Mouse (Mus musculus) liver, embryonic 12.5 days (tissue): ENCODE measurements around the gene Olfr1052. TPM values are rescaled to one million over a fixed set of nuclear protein-coding genes. Genes with fewer than 3 reads are reported as not detected.
"Not testable (repeated sequence)": the region's sequence is repeated elsewhere in the genome, so short reads cannot be mapped to it uniquely, and the experiment has no call there.

Source experiments
- ATAC-seq: fragments of 200-750 bp; cut with Nextera tagmentation; 2 replicates; pipeline ENCODE4 v1.8.0; 2017; ENCODE audit warnings: moderate number of reproducible peaks, mild to moderate bottlenecking, moderate library complexity
- H3K27ac ChIP-seq: fragments of 300-500 bp; sonication (generic); 2 replicates; pipeline ENCODE4 v1.5.1; 2016; ENCODE audit warnings: mild to moderate bottlenecking
- H3K27me3 ChIP-seq: fragments of 300-500 bp; sonication (generic); replicated peaks from 2 replicates; pipeline ENCODE4 v1.6.1; 2016; ENCODE audit warnings: mild to moderate bottlenecking, moderate library complexity
- H3K36me3 ChIP-seq: fragments of 300-500 bp; sonication (generic); 2 replicates; pipeline ENCODE4 v1.6.1; 2016; ENCODE audit warnings: mild to moderate bottlenecking, moderate library complexity
- H3K4me1 ChIP-seq: fragments of 300-500 bp; sonication (generic); 2 replicates; pipeline ENCODE4 v1.6.1; 2016
- H3K4me2 ChIP-seq: fragments of 300-500 bp; sonication (generic); 2 replicates; pipeline ENCODE4 v1.6.1; 2016; ENCODE audit warnings: mild to moderate bottlenecking, moderate library complexity
- H3K4me3 ChIP-seq: fragments of 300-500 bp; sonication (generic); 2 replicates; pipeline ENCODE4 v1.5.1; 2016; ENCODE audit warnings: mild to moderate bottlenecking, moderate library complexity
- H3K9ac ChIP-seq: fragments of 300-500 bp; sonication (generic); 2 replicates; pipeline ENCODE4 v1.6.1; 2016; ENCODE audit warnings: mild to moderate bottlenecking, moderate library complexity
- H3K9me3 ChIP-seq: fragments of 300-500 bp; sonication (generic); replicated peaks from 2 replicates; pipeline ENCODE4 v1.6.1; 2016; ENCODE audit warnings: mild to moderate bottlenecking, moderate library complexity
- WGBS: fragments of 180-500 bp; shearing (Covaris S2); methylation state at CpG from one replicate; pipeline ENCODE4 v1.1.7; 2016; ENCODE audit not compliant: insufficient replicate concordance; 5-methylcytosine and 5-hydroxymethylcytosine counted together
- polyA plus RNA-seq: library from polyadenylated mRNA; unstranded; fragments of >200 nt; fragmentation: Nextera tagmentation; extraction: Ambion mirVana; gene quantifications from 2 replicates; pipeline ENCODE4 v1.2.1, GENCODE M21; 2016

Gene Olfr1052
- not detected in 2 replicates for polyA plus RNA-seq

GRCm38 (mm10) chr2:86292155-86292554, at the start of gene Olfr1052:
Gene Olfr1052, plus strand, starts transcription at chr2:86292455.
- no peaks in the 10 kb centered on the region for H3K4me1 ChIP-seq
- H3K9me3 ChIP-seq, result no peaks in the 10 kb centered on the region
- no peak within 1 kb of the TSS for H3K4me2 ChIP-seq
- no peak within 1 kb of the TSS for H3K9ac ChIP-seq
- no peaks in the 10 kb centered on the region for H3K27me3 ChIP-seq
- no peaks in the 10 kb centered on the region for H3K36me3 ChIP-seq
- no peak within 1 kb of the TSS for H3K4me3 ChIP-seq
- no peak within 1 kb of the TSS for H3K27ac ChIP-seq
- ATAC-seq, result no peak

- H3K4me2 ChIP-seq, H3K9me3 ChIP-seq, H3K9ac ChIP-seq, ATAC-seq, H3K36me3 ChIP-seq, H3K4me1 ChIP-seq, H3K27me3 ChIP-seq, H3K4me3 ChIP-seq, H3K27ac ChIP-seq: not testable (repeated sequence)
Observed at GRCm38 (mm10) chr2:86258228-86258627, 34.0 kb upstream of the Olfr1052 start, which contains the start of gene Olfr1049. Gene Olfr1049, minus strand, starts transcription at chr2:86258328.

- not testable (repeated sequence) for H3K9me3 ChIP-seq, H3K36me3 ChIP-seq, H3K4me3 ChIP-seq, ATAC-seq, H3K4me2 ChIP-seq, H3K27ac ChIP-seq, H3K9ac ChIP-seq, H3K4me1 ChIP-seq, H3K27me3 ChIP-seq
Observed at GRCm38 (mm10) chr2:86278988-86279387, 13.3 kb upstream of the Olfr1052 start, which contains the start of gene Olfr1051. Gene Olfr1051, minus strand, starts transcription at chr2:86279088.

GRCm38 (mm10) chr2:86315184-86315583, 22.9 kb downstream of the Olfr1052 start, which contains the start of gene Olfr1053:
Gene Olfr1053, minus strand, starts transcription at chr2:86315284.
- ATAC-seq, result no peak
- no peak within 1 kb of the TSS for H3K4me3 ChIP-seq
- no peak within 1 kb of the TSS for H3K9ac ChIP-seq
- H3K4me1 ChIP-seq, result no peaks in the 10 kb centered on the region
- H3K27ac ChIP-seq, result no peak within 1 kb of the TSS
- 42% methylated on average over 3 of the region's 3 CpGs for WGBS
- H3K27me3 ChIP-seq, result no peaks in the 10 kb centered on the region
- no peaks in the 10 kb centered on the region for H3K9me3 ChIP-seq
- no peak within 1 kb of the TSS for H3K4me2 ChIP-seq
- no peaks in the 10 kb centered on the region for H3K36me3 ChIP-seq

GRCm38 (mm10) chr2:86335333-86335732, 43.1 kb downstream of the Olfr1052 start, which contains the start of gene Olfr1054:
Gene Olfr1054, minus strand, starts transcription at chr2:86335433.
- no peaks in the 10 kb centered on the region for H3K27me3 ChIP-seq
- no peak within 1 kb of the TSS for H3K4me3 ChIP-seq
- no peaks in the 10 kb centered on the region for H3K36me3 ChIP-seq
- no peak within 1 kb of the TSS for H3K9ac ChIP-seq
- H3K27ac ChIP-seq, result no peak within 1 kb of the TSS
- 68% methylated on average over 3 of the region's 3 CpGs for WGBS
- no peaks in the 10 kb centered on the region for H3K9me3 ChIP-seq
- no peak for ATAC-seq
- H3K4me1 ChIP-seq, result no peaks in the 10 kb centered on the region
- no peak within 1 kb of the TSS for H3K4me2 ChIP-seq

Other genes with a start within 250 kb of the Olfr1052 start
- not detected in 2 replicates for gene Olfr1034, start 246.6 kb upstream of the Olfr1052 start, polyA plus RNA-seq
- gene Olfr1036, start 218.5 kb upstream of the Olfr1052 start, polyA plus RNA-seq, result not detected in 2 replicates
- gene Olfr1037, start 205.1 kb upstream of the Olfr1052 start, polyA plus RNA-seq, result not detected in 2 replicates
- gene Olfr1039, start 156.5 kb upstream of the Olfr1052 start, polyA plus RNA-seq, result not detected in 2 replicates
- not detected in 2 replicates for gene Olfr1040, start 145.7 kb upstream of the Olfr1052 start, polyA plus RNA-seq
- gene Olfr1042, start 130.6 kb upstream of the Olfr1052 start, polyA plus RNA-seq, result not detected in 2 replicates
- not detected in 2 replicates for gene Olfr1043, start 124.9 kb upstream of the Olfr1052 start, polyA plus RNA-seq
- not detected in 2 replicates for gene Olfr1044, start 114.6 kb upstream of the Olfr1052 start, polyA plus RNA-seq
- not detected in 2 replicates for gene Olfr52, start 106.8 kb upstream of the Olfr1052 start, polyA plus RNA-seq
- not detected in 2 replicates for gene Olfr1045, start 89.4 kb upstream of the Olfr1052 start, polyA plus RNA-seq
- gene Olfr1046, start 73.1 kb upstream of the Olfr1052 start, polyA plus RNA-seq, result not detected in 2 replicates
- gene Olfr1047, start 61.1 kb upstream of the Olfr1052 start, polyA plus RNA-seq, result not detected in 2 replicates
- gene Olfr1048, start 52.2 kb upstream of the Olfr1052 start, polyA plus RNA-seq, result not detected in 2 replicates
- gene Olfr1049, start 34.1 kb upstream of the Olfr1052 start, polyA plus RNA-seq, result not detected in 2 replicates
- not detected in 2 replicates for gene Olfr1051, start 13.4 kb upstream of the Olfr1052 start, polyA plus RNA-seq
- gene Olfr1053, start 22.8 kb downstream of the Olfr1052 start, polyA plus RNA-seq, result not detected in 2 replicates
- not detected in 2 replicates for gene Olfr1054, start 43.0 kb downstream of the Olfr1052 start, polyA plus RNA-seq
- not detected in 2 replicates for gene Olfr1055, start 57.8 kb downstream of the Olfr1052 start, polyA plus RNA-seq
- gene Olfr1056, start 70.0 kb downstream of the Olfr1052 start, polyA plus RNA-seq, result not detected in 2 replicates
- gene Olfr1057, start 85.9 kb downstream of the Olfr1052 start, polyA plus RNA-seq, result not detected in 2 replicates
- not detected in 2 replicates for gene Olfr1058, start 96.1 kb downstream of the Olfr1052 start, polyA plus RNA-seq
- gene Olfr1061, start 121.6 kb downstream of the Olfr1052 start, polyA plus RNA-seq, result not detected in 2 replicates
- gene Olfr1062, start 134.3 kb downstream of the Olfr1052 start, polyA plus RNA-seq, result not detected in 2 replicates
- gene Olfr1065, start 158.1 kb downstream of the Olfr1052 start, polyA plus RNA-seq, result not detected in 2 replicates
- gene Olfr1066, start 163.8 kb downstream of the Olfr1052 start, polyA plus RNA-seq, result not detected in 2 replicates
- not detected in 2 replicates for gene Olfr228, start 194.9 kb downstream of the Olfr1052 start, polyA plus RNA-seq
- not detected in 2 replicates for gene Olfr1076, start 216.0 kb downstream of the Olfr1052 start, polyA plus RNA-seq